Mouse (Mus musculus) kidney, embryonic 14.5 days (tissue): ENCODE data around the gene Ostm1. TPM values are rescaled to one million over a fixed set of nuclear protein-coding genes. Genes with fewer than 3 reads are reported as not detected.

ENCODE experiments used
- ATAC-seq: fragments of 200-750 bp; cut with Nextera tagmentation; 2 replicates; pipeline ENCODE4 v1.8.0; 2017; ENCODE audit warnings: moderate number of reproducible peaks, mild to moderate bottlenecking, moderate TSS enrichment, moderate library complexity; ENCODE audit not compliant: low FRiP score, low TSS enrichment
- H3K27ac ChIP-seq: fragments of 300-500 bp; sonication (generic); 2 replicates; pipeline ENCODE4 v1.5.1; 2014; ENCODE audit warnings: low read depth, mild to moderate bottlenecking, low read length, moderate library complexity, mixed read lengths
- H3K27me3 ChIP-seq: fragments of 300-500 bp; sonication (generic); 2 replicates; pipeline ENCODE4 v1.6.1; 2014; ENCODE audit warnings: mild to moderate bottlenecking, low read length; ENCODE audit not compliant: control insufficient read depth, insufficient read depth
- H3K36me3 ChIP-seq: fragments of 300-500 bp; sonication (generic); 2 replicates; pipeline ENCODE4 v1.6.1; 2014; ENCODE audit warnings: low read length, mixed read lengths; ENCODE audit not compliant: control insufficient read depth, insufficient read depth
- H3K4me1 ChIP-seq: fragments of 300-500 bp; sonication (generic); 2 replicates; pipeline ENCODE4 v1.6.1; 2014; ENCODE audit warnings: low read length, mixed read lengths; ENCODE audit not compliant: control insufficient read depth, insufficient read depth
- H3K4me2 ChIP-seq: fragments of 300-500 bp; sonication (generic); replicated peaks from 2 replicates; pipeline ENCODE4 v1.6.1; 2014; ENCODE audit warnings: low read depth, mild to moderate bottlenecking, low read length
- H3K4me3 ChIP-seq: fragments of 300-500 bp; sonication (generic); 2 replicates; pipeline ENCODE4 v1.5.1; 2014; ENCODE audit warnings: mild to moderate bottlenecking, low read length
- H3K9ac ChIP-seq: fragments of 300-500 bp; sonication (generic); 2 replicates; pipeline ENCODE4 v1.6.1; 2014; ENCODE audit warnings: low read depth, mild to moderate bottlenecking, low read length, moderate library complexity
- H3K9me3 ChIP-seq: fragments of 300-500 bp; sonication (generic); 2 replicates; pipeline ENCODE4 v1.6.1; 2016; ENCODE audit warnings: low read length; ENCODE audit not compliant: control insufficient read depth
- whole genome bisulfite sequencing: fragments of 180-500 bp; shearing (Covaris S2); extraction: QIAGEN DNeasy Blood & Tissue Kit; methylation state at CpG from one replicate; pipeline ENCODE4 v1.1.7; 2014; 5-methylcytosine and 5-hydroxymethylcytosine counted together
- polyA plus RNA-seq: library from polyadenylated mRNA; unstranded; fragments of >200 nt; fragmentation: Nextera tagmentation; extraction: Ambion mirVana; gene quantifications from 2 replicates; pipeline ENCODE4 v1.2.1, GENCODE M21; 2014

Ostm1 gene
- polyA plus RNA-seq, 1 experiment from 2014 or later, result 12.9 TPM

DNA sequence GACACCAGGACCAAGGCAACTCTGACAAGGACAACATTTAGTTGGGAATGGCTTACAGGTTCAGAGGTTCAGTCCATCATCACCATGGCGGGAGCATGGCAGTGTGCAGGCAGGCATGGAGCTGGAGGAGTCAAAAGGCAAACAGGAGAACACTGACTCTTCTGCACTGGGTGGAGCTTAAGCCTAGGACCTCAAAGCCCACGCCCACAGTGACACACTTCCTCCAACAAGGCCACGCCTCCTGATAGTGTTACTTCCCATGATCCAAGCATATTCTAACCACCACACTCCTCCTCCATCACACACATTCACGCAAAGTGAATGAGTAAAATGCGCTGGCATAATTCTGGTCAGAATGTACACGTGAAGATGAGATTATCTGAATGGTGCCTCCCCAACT lies 56.2 kb downstream of the Ostm1 start:
- Histone ChIP-seq H3K4me1 (peaks cover 11% of the 10 kb centered on the region; the same call in 1 of the 2 replicates), H3K27ac (no peak overlapping the region), H3K4me3 (no peak overlapping the region), H3K4me2 (no peak overlapping the region), H3K27me3 (peaks cover 29% of the 10 kb centered on the region), H3K9me3 (no peaks in the 10 kb centered on the region), H3K36me3 (no peaks in the 10 kb centered on the region), H3K9ac (no peak overlapping the region)
- WGBS, result 79% methylated on average over 6 of the region's 6 CpGs
- ATAC-seq, result no peak

DNA sequence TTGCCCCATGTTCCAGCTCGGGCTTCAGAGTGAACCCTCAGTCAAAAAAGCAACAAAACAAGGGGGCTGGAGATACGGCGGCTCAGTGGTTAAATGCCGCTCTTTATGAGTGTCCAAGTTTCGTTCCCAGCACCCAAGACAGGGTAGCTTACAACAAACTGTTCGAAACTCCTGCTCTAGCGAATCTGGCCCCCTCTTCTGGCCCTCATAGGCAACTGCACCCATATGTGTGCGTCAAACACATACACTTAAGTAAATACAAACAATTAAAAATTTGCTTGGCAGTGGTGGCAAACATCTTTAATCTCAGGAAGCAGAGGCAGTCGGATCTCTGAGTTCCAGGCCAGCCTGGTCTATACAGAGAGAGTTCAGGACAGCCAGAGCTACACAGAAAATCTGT lies 60.0 kb downstream of the Ostm1 start:
- H3K9ac ChIP-seq, result no peak overlapping the region
- no peaks in the 10 kb centered on the region for H3K4me1 ChIP-seq
- H3K4me3 ChIP-seq, result no peak overlapping the region
- no peaks in the 10 kb centered on the region for H3K27me3 ChIP-seq
- H3K27ac ChIP-seq, result no peak overlapping the region
- no peaks in the 10 kb centered on the region for H3K36me3 ChIP-seq
- no peaks in the 10 kb centered on the region for H3K9me3 ChIP-seq
- no peak for ATAC-seq
- WGBS, result 85% methylated on average over 9 of the region's 9 CpGs
- H3K4me2 ChIP-seq, result no peak overlapping the region

DNA sequence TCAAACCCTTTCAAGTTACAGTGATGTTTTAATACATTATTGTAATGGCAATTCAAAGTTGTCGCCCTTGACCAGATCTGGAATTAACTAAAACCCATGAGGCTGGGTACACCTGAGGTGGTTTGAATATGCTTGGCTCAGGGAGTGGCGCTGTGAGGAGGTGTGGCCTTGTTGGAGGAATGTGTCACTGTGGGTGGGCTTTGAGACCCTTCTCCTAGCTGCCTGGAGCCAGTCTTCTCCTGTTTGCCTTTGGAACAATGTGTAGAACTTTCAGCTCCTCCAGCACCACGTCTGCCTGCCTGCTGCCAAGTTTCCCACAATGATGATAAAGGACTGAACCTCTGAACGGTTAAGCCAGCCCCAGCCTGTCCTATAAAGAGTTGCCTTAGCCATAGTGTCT lies 62.7 kb downstream of the Ostm1 start:
- H3K4me3 ChIP-seq, result no peak overlapping the region

DNA sequence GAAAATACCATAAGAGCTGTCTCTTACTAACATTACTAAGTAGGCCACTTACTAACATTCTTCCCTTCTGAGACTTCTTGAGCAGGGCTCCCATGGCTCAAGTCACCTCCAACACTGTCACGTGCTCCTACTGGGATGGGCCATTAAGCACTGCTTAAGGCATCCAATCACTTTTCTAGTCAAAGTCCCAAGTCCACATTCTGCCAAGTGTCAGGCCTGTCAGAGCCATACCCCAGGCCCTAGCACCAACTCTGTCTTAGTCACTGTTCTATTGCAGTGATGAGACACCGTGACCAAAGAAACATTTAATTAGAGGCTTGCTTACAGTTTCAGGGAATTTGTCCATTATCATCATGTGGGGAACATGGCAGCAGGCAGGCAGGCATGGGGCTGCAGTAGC lies 78.3 kb downstream of the Ostm1 start:
- H3K4me2 ChIP-seq, result no peak overlapping the region
- H3K27me3 ChIP-seq, result no peaks in the 10 kb centered on the region
- no peak overlapping the region for H3K9ac ChIP-seq
- no peak for ATAC-seq
- no peaks in the 10 kb centered on the region for H3K4me1 ChIP-seq
- 0 out of 2 replicates have a peak, but pooled peaks cover 2% of the 10 kb centered on the region for H3K9me3 ChIP-seq
- H3K4me3 ChIP-seq, result no peak overlapping the region
- H3K36me3 ChIP-seq, result no peaks in the 10 kb centered on the region
- 79% methylated on average over 2 of the region's 2 CpGs for WGBS
- no peak overlapping the region for H3K27ac ChIP-seq

More for the DNA sequence above, 62.7 kb downstream of the Ostm1 start:
- Histone ChIP-seq H3K36me3 (no peaks in the 10 kb centered on the region), H3K9me3 (no peaks in the 10 kb centered on the region), H3K27me3 (no peaks in the 10 kb centered on the region), H3K4me2 (no peak overlapping the region), H3K9ac (no peak overlapping the region), H3K4me1 (no peaks in the 10 kb centered on the region), H3K27ac (no peak overlapping the region)
- WGBS, result 52% methylated on average over 4 of the region's 4 CpGs
- ATAC-seq, result no peak

DNA sequence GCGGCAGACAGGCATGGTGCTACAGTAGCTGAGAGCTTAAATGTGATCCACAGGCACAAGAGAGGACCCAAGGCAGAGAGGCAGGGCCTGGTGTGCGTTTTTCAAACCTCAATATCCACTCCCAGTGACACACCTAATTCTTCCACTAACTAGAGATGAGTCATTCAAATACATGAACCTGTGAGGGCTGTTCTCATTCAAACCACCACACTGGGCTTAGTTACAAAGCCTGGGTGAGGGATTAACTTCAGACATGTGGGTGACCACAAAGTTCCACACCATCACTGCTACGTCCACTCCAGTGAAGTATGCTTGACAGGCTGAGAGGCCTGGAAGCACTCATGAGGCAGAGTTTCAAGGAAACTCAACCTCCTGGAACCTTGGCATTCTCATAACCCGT lies 86.3 kb downstream of the Ostm1 start:
- no peaks in the 10 kb centered on the region for H3K4me1 ChIP-seq
- no peak for ATAC-seq
- H3K9ac ChIP-seq, result no peak overlapping the region
- H3K27ac ChIP-seq, result no peak overlapping the region
- no peak overlapping the region for H3K4me3 ChIP-seq
- no peak overlapping the region for H3K4me2 ChIP-seq
- H3K27me3 ChIP-seq, result no peaks in the 10 kb centered on the region
- WGBS, result 87% methylated on average over 4 of the region's 4 CpGs
- H3K36me3 ChIP-seq, result no peaks in the 10 kb centered on the region
- peaks cover 2% of the 10 kb centered on the region; the same call in 1 of the 2 replicates for H3K9me3 ChIP-seq

DNA sequence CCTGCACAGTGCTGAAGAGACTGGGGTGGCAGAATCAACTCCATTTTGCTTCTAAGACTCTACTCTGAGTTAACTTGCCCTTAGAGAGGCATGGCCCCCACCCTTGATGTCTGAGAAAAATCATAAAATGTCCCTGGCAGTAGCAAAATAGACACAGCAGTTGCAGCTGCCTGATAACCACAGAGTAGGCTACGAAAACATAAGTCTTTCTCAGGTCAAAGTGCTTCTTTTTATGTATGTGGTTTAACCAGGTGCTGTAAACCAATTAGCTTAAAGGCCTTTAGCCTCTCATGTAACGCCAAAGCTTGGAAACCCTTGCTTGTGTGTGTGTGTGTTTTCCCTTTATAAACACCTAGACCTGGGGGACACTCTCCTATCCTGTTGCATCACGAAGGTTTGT lies 89.2 kb downstream of the Ostm1 start:
- 77% methylated on average over 3 of the region's 3 CpGs for WGBS
- H3K4me1 ChIP-seq, result no peaks in the 10 kb centered on the region
- H3K27me3 ChIP-seq, result no peaks in the 10 kb centered on the region
- peaks cover 2% of the 10 kb centered on the region; the same call in 1 of the 2 replicates for H3K9me3 ChIP-seq
- no peak overlapping the region for H3K27ac ChIP-seq
- ATAC-seq, result no peak
- no peak overlapping the region for H3K4me3 ChIP-seq
- no peak overlapping the region for H3K4me2 ChIP-seq
- no peak overlapping the region for H3K9ac ChIP-seq
- H3K36me3 ChIP-seq, result no peaks in the 10 kb centered on the region

DNA sequence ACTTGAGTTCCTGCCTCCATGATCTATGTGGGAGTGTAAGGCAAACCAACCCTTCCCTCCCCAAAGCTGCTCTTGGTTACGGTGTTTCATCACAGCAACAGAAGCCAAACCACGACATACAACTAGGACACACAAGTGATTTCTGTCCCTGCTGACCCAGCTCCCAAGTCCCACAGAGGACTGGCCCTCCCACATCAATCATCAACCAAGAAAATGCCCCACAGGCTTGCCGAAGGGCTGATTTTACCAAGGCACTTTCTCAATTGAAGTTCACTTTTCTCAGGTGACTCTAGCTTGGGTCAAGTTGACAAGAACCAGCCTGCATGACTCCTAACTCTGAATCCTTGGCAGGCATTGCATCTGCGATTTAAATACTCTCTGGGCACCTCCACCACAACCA lies 91.9 kb downstream of the Ostm1 start:
- no peak overlapping the region for H3K4me2 ChIP-seq
- no peaks in the 10 kb centered on the region for H3K36me3 ChIP-seq
- 67% methylated on average over 4 of the region's 4 CpGs for WGBS
- no peak overlapping the region for H3K9ac ChIP-seq
- no peaks in the 10 kb centered on the region for H3K9me3 ChIP-seq
- ATAC-seq, result no peak
- no peaks in the 10 kb centered on the region for H3K4me1 ChIP-seq
- no peak overlapping the region for H3K4me3 ChIP-seq
- no peak overlapping the region for H3K27ac ChIP-seq
- H3K27me3 ChIP-seq, result peaks cover 3% of the 10 kb centered on the region; the same call in 1 of the 2 replicates

DNA sequence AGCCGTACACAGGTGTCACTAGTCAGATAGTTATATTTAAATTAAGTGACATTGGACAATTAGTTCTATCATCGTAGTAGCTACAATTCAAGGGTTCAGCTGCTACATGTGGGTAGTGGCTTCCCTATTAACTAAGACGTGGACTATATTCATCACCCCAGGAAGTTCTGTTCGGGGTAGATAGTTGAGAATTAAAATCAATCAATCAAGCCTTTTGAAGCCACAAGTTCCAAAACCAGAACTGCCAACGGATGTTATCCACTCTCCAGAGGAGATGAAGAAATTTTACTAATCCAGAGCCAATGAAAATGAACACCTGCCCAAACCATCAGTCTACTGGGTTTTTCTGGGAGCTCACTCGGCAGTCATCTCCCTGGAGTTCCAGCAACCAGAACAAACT lies 94.7 kb downstream of the Ostm1 start:
- Histone ChIP-seq H3K36me3 (no peaks in the 10 kb centered on the region), H3K4me3 (peak overlapping the region; percentile 86), H3K9ac (peak overlapping the region; percentile 75; the same call in 1 of the 2 replicates), H3K4me2 (peak overlapping the region; percentile 89), H3K4me1 (no peaks in the 10 kb centered on the region), H3K9me3 (no peaks in the 10 kb centered on the region), H3K27ac (no peak overlapping the region), H3K27me3 (peaks cover 3% of the 10 kb centered on the region; the same call in 1 of the 2 replicates)
- no peak for ATAC-seq
- WGBS, result 49% methylated on average over 6 of the region's 6 CpGs

DNA sequence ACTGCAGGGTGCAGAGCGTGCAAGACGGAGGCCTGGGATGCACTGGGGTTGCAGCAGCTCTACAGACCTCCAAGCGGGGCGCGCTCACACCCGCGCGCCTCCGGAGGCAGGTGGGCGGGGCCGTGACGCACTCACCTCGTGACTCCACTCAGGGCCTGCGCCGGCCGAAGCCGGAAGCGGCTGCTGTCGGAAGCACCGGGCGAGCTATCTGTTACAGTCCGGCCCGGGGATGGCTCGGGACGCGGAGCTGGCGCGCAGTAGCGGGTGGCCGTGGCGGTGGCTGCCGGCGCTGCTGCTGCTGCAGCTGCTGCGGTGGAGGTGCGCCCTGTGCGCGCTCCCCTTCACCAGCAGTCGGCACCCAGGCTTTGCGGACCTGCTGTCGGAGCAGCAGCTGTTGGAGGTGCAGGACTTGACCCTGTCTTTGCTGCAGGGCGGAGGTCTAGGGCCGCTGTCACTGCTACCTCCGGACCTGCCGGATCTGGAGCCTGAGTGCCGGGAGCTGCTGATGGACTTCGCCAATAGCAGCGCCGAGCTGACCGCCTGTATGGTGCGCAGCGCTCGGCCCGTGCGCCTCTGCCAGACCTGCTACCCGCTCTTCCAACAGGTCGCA lies 95.2 kb downstream of the Ostm1 start:
- peaks cover 3% of the 10 kb centered on the region; the same call in 1 of the 2 replicates for H3K27me3 ChIP-seq
- no peaks in the 10 kb centered on the region for H3K4me1 ChIP-seq
- peak overlapping the region; percentile 75 for H3K9ac ChIP-seq
- ATAC-seq, result peak; percentile 96
- peak overlapping the region; percentile 86 for H3K4me3 ChIP-seq
- H3K36me3 ChIP-seq, result no peaks in the 10 kb centered on the region
- WGBS, result under 1% methylated on average over 56 of the region's 56 CpGs
- H3K4me2 ChIP-seq, result peak overlapping the region; percentile 89
- no peaks in the 10 kb centered on the region for H3K9me3 ChIP-seq
- H3K27ac ChIP-seq, result no peak overlapping the region
